Mouse (Mus musculus) midbrain, embryonic 11.5 days (tissue): Measurements from ENCODE around the gene 2810408A11Rik. TPM values are rescaled to one million over a fixed set of nuclear protein-coding genes. Genes with fewer than 3 reads are reported as not detected.
A peak's percentile ranks its signal among the peaks of the same experiment; 100 is the strongest.

Source experiments
- ATAC-seq: fragments of 200-750 bp; cut with Nextera tagmentation; 2 replicates; pipeline ENCODE4 v1.8.0; 2017; ENCODE audit warnings: moderate TSS enrichment, moderate library complexity; ENCODE audit not compliant: low FRiP score
- DNase-seq: peaks from one replicate; pipeline ENCODE4 v3.0.0; 2015; ENCODE audit warnings: low spot score; ENCODE audit errors: missing footprints
- H3K27ac ChIP-seq: fragments of 300-500 bp; sonication (generic); 2 replicates; pipeline ENCODE4 v1.5.1; 2014; ENCODE audit warnings: low read depth, low read length
- H3K27me3 ChIP-seq: fragments of 300-500 bp; sonication (generic); 2 replicates; pipeline ENCODE4 v1.6.1; 2014; ENCODE audit warnings: mild to moderate bottlenecking, low read length, moderate library complexity, mixed read lengths; ENCODE audit not compliant: control insufficient read depth, insufficient read depth
- H3K36me3 ChIP-seq: fragments of 300-500 bp; sonication (generic); 2 replicates; pipeline ENCODE4 v1.6.1; 2014; ENCODE audit warnings: mild to moderate bottlenecking, low read length, moderate library complexity, mixed read lengths; ENCODE audit not compliant: control insufficient read depth, insufficient read depth
- H3K4me1 ChIP-seq: fragments of 300-500 bp; sonication (generic); 2 replicates; pipeline ENCODE4 v1.6.1; 2014; ENCODE audit warnings: low read length; ENCODE audit not compliant: control insufficient read depth, insufficient read depth
- H3K4me2 ChIP-seq: fragments of 300-500 bp; sonication (generic); 2 replicates; pipeline ENCODE4 v1.6.1; 2014; ENCODE audit warnings: mild to moderate bottlenecking, moderate library complexity
- H3K4me3 ChIP-seq: fragments of 300-500 bp; sonication (generic); 2 replicates; pipeline ENCODE4 v1.5.1; 2014; ENCODE audit warnings: low read depth, low read length
- H3K9ac ChIP-seq: fragments of 300-500 bp; sonication (generic); 2 replicates; pipeline ENCODE4 v1.6.1; 2014; ENCODE audit warnings: low read length
- H3K9me3 ChIP-seq: fragments of 300-500 bp; sonication (generic); 2 replicates; pipeline ENCODE4 v1.6.1; 2016; ENCODE audit warnings: low read length; ENCODE audit not compliant: control insufficient read depth
- whole genome bisulfite sequencing: fragments of 180-500 bp; shearing (Covaris S2); extraction: QIAGEN DNeasy Blood & Tissue Kit; methylation state at CpG from one replicate; pipeline ENCODE4 v1.1.7; 2014; 5-methylcytosine and 5-hydroxymethylcytosine counted together
- polyA plus RNA-seq: library from polyadenylated mRNA; unstranded; fragments of >200 nt; fragmentation: Nextera tagmentation; extraction: Ambion mirVana; gene quantifications from 2 replicates; pipeline ENCODE4 v1.2.1, GENCODE M21; 2014

Gene 2810408A11Rik
- polyA plus RNA-seq, 1 experiment from 2014 or later, result 17.8 TPM

GRCm38 (mm10) chr11:69894671-69895070 is 6.1 kb downstream of the 2810408A11Rik start:
- ATAC-seq (no peak), DNase-seq (no peak)
- Histone ChIP-seq H3K9me3 (no peaks in the 10 kb centered on the region), H3K9ac (no peak overlapping the region), H3K27me3 (no peaks in the 10 kb centered on the region), H3K4me2 (no peak overlapping the region), H3K36me3 (no peaks in the 10 kb centered on the region), H3K4me1 (peaks cover 5% of the 10 kb centered on the region), H3K27ac (no peak overlapping the region), H3K4me3 (no peak overlapping the region)
- WGBS, result 92% methylated on average over 5 of the region's 5 CpGs

GRCm38 (mm10) chr11:69891482-69891881 is 9.3 kb downstream of the 2810408A11Rik start:
- H3K4me3 ChIP-seq, result no peak overlapping the region
- H3K4me1 ChIP-seq, result no peaks in the 10 kb centered on the region
- no peak for DNase-seq
- no peaks in the 10 kb centered on the region for H3K36me3 ChIP-seq
- no peak overlapping the region for H3K9ac ChIP-seq
- ATAC-seq, result no peak
- 80% methylated on average over 4 of the region's 4 CpGs for WGBS
- H3K4me2 ChIP-seq, result no peak overlapping the region
- no peaks in the 10 kb centered on the region for H3K9me3 ChIP-seq
- no peak overlapping the region for H3K27ac ChIP-seq
- no peaks in the 10 kb centered on the region for H3K27me3 ChIP-seq

DNA sequence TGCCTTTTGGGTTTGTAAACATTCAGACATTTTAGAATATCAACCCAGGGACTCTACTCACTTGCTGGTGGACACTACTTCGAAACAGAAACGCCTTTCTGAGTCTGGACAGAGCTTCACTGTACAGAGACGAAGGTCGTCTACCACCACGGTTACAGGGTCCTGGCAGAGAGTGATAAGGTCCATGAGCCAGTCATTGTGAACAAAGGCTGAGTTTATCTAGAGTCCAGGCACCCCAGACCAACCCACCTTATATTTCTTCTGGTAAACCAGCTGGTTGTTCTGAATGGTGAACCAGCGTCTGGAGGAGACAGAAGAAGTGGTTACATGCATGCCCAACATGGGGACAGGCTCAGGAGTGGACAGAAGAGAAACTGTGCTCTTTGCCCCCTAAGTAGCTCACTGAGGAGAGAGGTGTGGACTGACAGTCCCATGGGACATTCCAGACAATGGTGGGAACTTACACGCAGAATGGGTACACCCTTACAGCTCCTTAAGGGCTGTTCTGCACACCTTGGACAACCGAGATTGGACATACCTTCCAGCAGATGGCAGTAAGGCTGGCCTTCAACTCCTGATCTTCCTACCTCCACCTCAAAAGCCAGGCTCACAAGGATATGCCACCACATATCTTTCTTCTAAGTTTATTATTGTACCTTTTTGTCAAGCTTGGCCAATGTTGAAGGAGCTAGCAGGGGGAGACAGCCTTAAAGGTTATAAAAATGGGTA is 13.7 kb downstream of the 2810408A11Rik start:
- DNase-seq (no peak), ATAC-seq (no peak)
- Histone ChIP-seq H3K4me2 (no peak overlapping the region), H3K4me3 (no peak overlapping the region), H3K27me3 (no peaks in the 10 kb centered on the region; the same call in 1 of the 2 replicates), H3K4me1 (no peaks in the 10 kb centered on the region), H3K9me3 (no peaks in the 10 kb centered on the region), H3K27ac (no peak overlapping the region; the same call in none of the 2 replicates), H3K36me3 (no peaks in the 10 kb centered on the region), H3K9ac (no peak overlapping the region)
- WGBS, result 76% methylated on average over 8 of the region's 8 CpGs

- DNase-seq, result no peak
Measured at GRCm38 (mm10) chr11:69884663-69885062, 16.1 kb downstream of the 2810408A11Rik start.

GRCm38 (mm10) chr11:69884240-69884639 is 16.5 kb downstream of the 2810408A11Rik start:
- Histone ChIP-seq H3K27me3 (peaks cover 3% of the 10 kb centered on the region; the same call in 1 of the 2 replicates), H3K4me2 (no peak overlapping the region), H3K27ac (no peak overlapping the region), H3K4me3 (no peak overlapping the region), H3K9me3 (no peaks in the 10 kb centered on the region), H3K36me3 (no peaks in the 10 kb centered on the region), H3K4me1 (peaks cover 13% of the 10 kb centered on the region), H3K9ac (no peak overlapping the region)
- WGBS, result 86% methylated on average over 9 of the region's 9 CpGs
- ATAC-seq, result no peak
- no peak for DNase-seq

More at GRCm38 (mm10) chr11:69884663-69885062, 16.1 kb downstream of the 2810408A11Rik start:
- H3K9ac ChIP-seq, result no peak overlapping the region
- peaks cover 9% of the 10 kb centered on the region; the same call in 1 of the 2 replicates for H3K4me1 ChIP-seq
- no peak for ATAC-seq
- no peak overlapping the region for H3K4me3 ChIP-seq
- no peaks in the 10 kb centered on the region for H3K36me3 ChIP-seq
- peaks cover 3% of the 10 kb centered on the region; the same call in 1 of the 2 replicates for H3K27me3 ChIP-seq
- H3K9me3 ChIP-seq, result no peaks in the 10 kb centered on the region
- no peak overlapping the region for H3K4me2 ChIP-seq
- no peak overlapping the region for H3K27ac ChIP-seq
- WGBS, result 90% methylated on average over 8 of the region's 8 CpGs

GRCm38 (mm10) chr11:69883527-69884151 is 17.1 kb downstream of the 2810408A11Rik start:
- Histone ChIP-seq H3K9me3 (no peaks in the 10 kb centered on the region), H3K27me3 (peaks cover 3% of the 10 kb centered on the region; the same call in 1 of the 2 replicates), H3K9ac (no peak overlapping the region), H3K4me2 (no peak overlapping the region), H3K4me3 (no peak overlapping the region), H3K36me3 (no peaks in the 10 kb centered on the region), H3K27ac (no peak overlapping the region), H3K4me1 (peaks cover 13% of the 10 kb centered on the region)
- ATAC-seq, result no peak
- no peak for DNase-seq
- 90% methylated on average over 8 of the region's 8 CpGs for WGBS

DNA sequence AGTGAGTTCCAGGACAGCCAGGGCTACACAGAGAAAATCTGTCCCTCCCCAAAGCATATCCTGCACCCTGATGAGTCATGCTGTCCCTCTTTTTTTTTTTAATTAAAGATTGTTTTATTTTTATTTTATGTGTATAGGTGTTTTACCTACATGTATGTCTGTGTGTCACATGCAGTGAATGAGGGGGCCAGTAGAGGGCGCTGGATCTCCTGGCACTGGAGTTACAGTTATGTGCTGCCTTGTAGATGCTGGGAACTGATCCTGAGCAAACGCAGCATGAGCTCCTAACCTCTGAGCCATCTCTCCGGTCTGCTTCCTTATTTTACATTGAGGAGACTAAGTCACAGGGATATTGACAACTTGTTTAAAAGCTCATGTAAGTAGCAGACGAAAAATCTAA is 17.7 kb downstream of the 2810408A11Rik start:
- ATAC-seq, result no peak
- 63% methylated on average over 4 of the region's 4 CpGs for WGBS

DNA sequence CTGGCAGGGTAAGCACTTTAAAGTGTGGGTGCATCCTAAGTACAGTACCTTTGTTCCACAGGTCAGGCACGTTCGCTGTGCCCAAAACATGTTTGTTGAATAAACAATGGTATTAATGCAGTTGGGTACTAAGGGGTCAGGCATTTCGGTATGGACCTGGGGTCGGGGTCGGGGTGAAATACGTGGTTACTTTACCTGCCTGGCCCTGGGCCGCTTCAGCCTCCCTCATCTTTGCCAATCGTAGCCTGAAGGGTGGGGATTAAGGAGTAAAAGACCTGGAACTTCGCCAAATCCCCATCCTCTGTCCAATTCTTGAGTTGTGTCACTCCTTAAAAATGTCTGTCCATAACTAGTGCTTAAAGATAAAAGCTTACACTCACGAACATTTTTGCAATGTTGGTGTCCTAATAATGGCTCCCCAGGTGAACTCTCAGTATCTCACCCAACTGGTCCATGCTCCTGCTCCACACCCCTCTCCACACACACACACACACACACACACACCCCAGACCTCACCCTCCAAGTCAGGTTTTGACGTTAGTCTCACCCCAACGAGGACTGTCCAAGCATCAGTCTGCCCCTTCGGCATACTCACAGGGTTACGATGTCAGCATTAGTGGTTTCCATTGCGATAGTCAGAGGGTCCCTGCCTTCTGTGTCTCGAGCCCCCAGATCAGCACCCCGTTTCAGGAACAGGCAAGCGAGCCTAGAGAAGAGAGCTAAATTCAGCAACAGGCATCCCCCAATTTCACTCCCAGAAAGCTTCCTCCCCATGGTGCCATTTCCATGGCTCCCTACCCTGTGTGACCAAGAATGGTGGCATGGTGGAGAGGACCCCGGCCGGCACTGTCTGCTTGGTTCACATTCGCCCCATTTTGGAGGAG is 18.8 kb downstream of the 2810408A11Rik start:
- 58% methylated on average over 21 of the region's 21 CpGs for WGBS
- Histone ChIP-seq H3K27ac (no peak overlapping the region), H3K9ac (peak overlapping the region; percentile 60), H3K9me3 (no peaks in the 10 kb centered on the region), H3K4me2 (peak overlapping the region; percentile 58), H3K27me3 (peaks cover 3% of the 10 kb centered on the region; the same call in 1 of the 2 replicates), H3K36me3 (no peaks in the 10 kb centered on the region), H3K4me1 (peaks cover 17% of the 10 kb centered on the region), H3K4me3 (peak overlapping the region; percentile 43; the same call in 1 of the 2 replicates)
- ATAC-seq (no peak), DNase-seq (no peak)

More for the DNA sequence above, 17.7 kb downstream of the 2810408A11Rik start:
- H3K27ac ChIP-seq, result no peak overlapping the region
- H3K4me2 ChIP-seq, result no peak overlapping the region
- no peak for DNase-seq
- no peaks in the 10 kb centered on the region for H3K9me3 ChIP-seq
- H3K9ac ChIP-seq, result no peak overlapping the region
- no peaks in the 10 kb centered on the region for H3K36me3 ChIP-seq
- H3K4me1 ChIP-seq, result peaks cover 13% of the 10 kb centered on the region
- H3K27me3 ChIP-seq, result peaks cover 3% of the 10 kb centered on the region; the same call in 1 of the 2 replicates
- no peak overlapping the region for H3K4me3 ChIP-seq
